Comparison of ENCODE assay signal across 8 mouse cellular contexts in the genomic region with DNA sequence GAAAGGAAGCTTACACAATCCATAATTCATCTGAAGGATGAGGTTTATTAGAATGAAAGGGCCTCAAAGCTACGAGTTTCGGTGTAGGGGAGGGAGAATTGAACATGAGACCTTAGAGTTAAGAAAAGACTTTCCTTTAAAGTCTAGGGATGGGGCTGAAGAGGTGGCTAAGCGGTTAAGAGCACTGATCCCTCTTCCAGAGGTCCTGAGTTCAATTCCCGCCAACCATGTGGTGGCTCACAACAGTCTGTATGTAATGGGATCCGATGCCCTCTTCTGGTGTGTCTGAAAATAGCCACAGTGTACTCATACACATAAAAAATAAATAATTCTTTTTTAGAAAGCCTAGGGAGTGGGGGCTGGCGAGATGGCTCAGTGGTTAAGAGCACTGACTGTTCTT. TPM values are rescaled to one million over a fixed set of nuclear protein-coding genes. Genes with fewer than 3 reads are reported as not detected.
DNase-seq lines count a peak whose midpoint lies in the region; ATAC-seq lines count a peak whose summit lies in the region.

No protein-coding gene starts in this region.

- no peak for DNase-seq in heart, postnatal 14 days
- peak; percentile 78 for DNase-seq in A20 (ENCODE audit: low read depth, low spot score)
- DNase-seq in cerebellum, postnatal 25 days: peak; percentile 42 to 58
- no peak for DNase-seq in layer of hippocampus, adult 11-12 months (ENCODE audit: low spot score)
- no peak for DNase-seq in layer of hippocampus, adult 9-10 months (ENCODE audit: low spot score)

- H3K36me3 ChIP-seq in heart, embryonic 11.5 days (ENCODE audit: control insufficient read depth, insufficient read depth, low read length): 0 out of 2 replicates have a peak, but pooled peaks cover 7% of the 10 kb centered on the region
- H3K36me3 ChIP-seq in intestine, embryonic 15.5 days: peaks cover 15% of the 10 kb centered on the region
- peaks cover 25% of the 10 kb centered on the region for H3K36me3 ChIP-seq in neural tube, embryonic 13.5 days

- 45% methylated on average over 6 of the region's 6 CpGs for WGBS in heart, embryonic 11.5 days (ENCODE audit: insufficient replicate concordance)
- 54% methylated on average over 6 of the region's 6 CpGs for WGBS in intestine, embryonic 15.5 days
- 46% methylated on average over 6 of the region's 6 CpGs for WGBS in neural tube, embryonic 13.5 days

- no peaks in the 10 kb centered on the region for H3K27me3 ChIP-seq in heart, embryonic 11.5 days (ENCODE audit: control insufficient read depth, insufficient read depth, low read length)
- no peaks in the 10 kb centered on the region for H3K27me3 ChIP-seq in intestine, embryonic 15.5 days (replicated peaks)
- no peaks in the 10 kb centered on the region for H3K27me3 ChIP-seq in neural tube, embryonic 13.5 days

- no peak for ATAC-seq in heart, embryonic 11.5 days (replicated peaks; ENCODE audit: insufficient number of reproducible peaks, low FRiP score, low TSS enrichment)
- ATAC-seq in intestine, embryonic 15.5 days: no peak
- no peak for ATAC-seq in neural tube, embryonic 13.5 days (ENCODE audit: low read depth)

- H3K4me1 ChIP-seq in heart, embryonic 11.5 days (ENCODE audit: control insufficient read depth, insufficient read depth, low read length): peaks cover 14% of the 10 kb centered on the region; the same call in 1 of the 2 replicates
- 0 out of 2 replicates have a peak, but pooled peaks cover 4% of the 10 kb centered on the region for H3K4me1 ChIP-seq in intestine, embryonic 15.5 days (replicated peaks)
- H3K4me1 ChIP-seq in neural tube, embryonic 13.5 days (replicated peaks): peaks cover 33% of the 10 kb centered on the region

- H3K4me3 ChIP-seq in heart, embryonic 11.5 days (ENCODE audit: low read depth, low read length): peak overlapping the region; percentile 83
- peak overlapping the region; percentile 81 for H3K4me3 ChIP-seq in intestine, embryonic 15.5 days (replicated peaks)
- peak overlapping the region; percentile 77 for H3K4me3 ChIP-seq in neural tube, embryonic 13.5 days

- peak overlapping the region; percentile 97 for H3K27ac ChIP-seq in heart, embryonic 11.5 days (ENCODE audit: low read depth, low read length)
- peak overlapping the region; percentile 99 for H3K27ac ChIP-seq in intestine, embryonic 15.5 days
- H3K27ac ChIP-seq in neural tube, embryonic 13.5 days (replicated peaks): peak overlapping the region; percentile 96

- intact Hi-C loops in heart, postnatal 14 days (cut with DNase I): no loop called here

- peak overlapping the region; percentile 92 for H3K9ac ChIP-seq in heart, embryonic 11.5 days (ENCODE audit: low read depth, low read length)
- peak overlapping the region; percentile 83 for H3K9ac ChIP-seq in intestine, embryonic 15.5 days
- peak overlapping the region; percentile 87 for H3K9ac ChIP-seq in neural tube, embryonic 13.5 days

- no peaks in the 10 kb centered on the region for H3K9me3 ChIP-seq in heart, embryonic 11.5 days (replicated peaks; ENCODE audit: control insufficient read depth, low read length)
- no peaks in the 10 kb centered on the region for H3K9me3 ChIP-seq in intestine, embryonic 15.5 days
- no peaks in the 10 kb centered on the region for H3K9me3 ChIP-seq in neural tube, embryonic 13.5 days

- H3K4me2 ChIP-seq in heart, embryonic 11.5 days: peak overlapping the region; percentile 89
- H3K4me2 ChIP-seq in intestine, embryonic 15.5 days (replicated peaks): peak overlapping the region; percentile 88
- H3K4me2 ChIP-seq in neural tube, embryonic 13.5 days: peak overlapping the region; percentile 95

RNA-seq across cellular contexts. Expression of a gene that starts 0.6 kb away (rescaled TPM):
- polyA plus RNA-seq in heart, embryonic 11.5 days (2014; fragmentation: Nextera tagmentation; extraction: Ambion mirVana): 67.6 and 68.1 TPM in 2 replicates
- 10 to 100 TPM; 50.9 to 59.9 TPM for total RNA-seq in heart, postnatal 14 days (2021)
- polyA plus RNA-seq in intestine, embryonic 15.5 days (2015; fragmentation: Nextera tagmentation; extraction: Ambion mirVana): 52.6 and 61.8 TPM in 2 replicates
- 81.4 and 82.2 TPM in 2 replicates for polyA plus RNA-seq in neural tube, embryonic 13.5 days (2015; fragmentation: Nextera tagmentation; extraction: Ambion mirVana)

RNA-seq across cellular contexts. Expression of a gene that starts 0.8 kb away (rescaled TPM):
- 0.86 TPM in 1 of 2 replicates, not detected in the other for polyA plus RNA-seq in heart, embryonic 11.5 days (2014; fragmentation: Nextera tagmentation; extraction: Ambion mirVana)
- total RNA-seq in heart, postnatal 14 days (2021): 10 to 100 TPM; 11.0 to 14.6 TPM
- polyA plus RNA-seq in intestine, embryonic 15.5 days (2015; fragmentation: Nextera tagmentation; extraction: Ambion mirVana): not detected in 2 replicates
- 0.17 TPM in 1 of 2 replicates, not detected in the other for polyA plus RNA-seq in neural tube, embryonic 13.5 days (2015; fragmentation: Nextera tagmentation; extraction: Ambion mirVana)

RNA-seq across cellular contexts. Expression of a gene that starts 1.0 kb away (rescaled TPM):
- 1.7 and 2.4 TPM in 2 replicates for polyA plus RNA-seq in heart, embryonic 11.5 days (2014; fragmentation: Nextera tagmentation; extraction: Ambion mirVana)
- total RNA-seq in heart, postnatal 14 days (2021): 1 to 10 TPM; 1.6 to 2.9 TPM
- 2.5 and 2.8 TPM in 2 replicates for polyA plus RNA-seq in intestine, embryonic 15.5 days (2015; fragmentation: Nextera tagmentation; extraction: Ambion mirVana)
- 6.1 and 7.3 TPM in 2 replicates for polyA plus RNA-seq in neural tube, embryonic 13.5 days (2015; fragmentation: Nextera tagmentation; extraction: Ambion mirVana)

RNA-seq across cellular contexts. Expression of a gene that starts 4.7 kb away (rescaled TPM):
- polyA plus RNA-seq in heart, embryonic 11.5 days (2014; fragmentation: Nextera tagmentation; extraction: Ambion mirVana): 111 and 129 TPM in 2 replicates
- total RNA-seq in heart, postnatal 14 days (2021): 100 to 1,000 TPM; 596 TPM
- 0.47 and 0.69 TPM in 2 replicates for polyA plus RNA-seq in intestine, embryonic 15.5 days (2015; fragmentation: Nextera tagmentation; extraction: Ambion mirVana)
- 0.73 and 1.7 TPM in 2 replicates for polyA plus RNA-seq in neural tube, embryonic 13.5 days (2015; fragmentation: Nextera tagmentation; extraction: Ambion mirVana)

RNA-seq across cellular contexts. Expression of a gene that starts 20.0 kb away (rescaled TPM):
- not detected in 2 replicates for polyA plus RNA-seq in heart, embryonic 11.5 days (2014; fragmentation: Nextera tagmentation; extraction: Ambion mirVana)
- total RNA-seq in heart, postnatal 14 days (2021): not detected
- polyA plus RNA-seq in intestine, embryonic 15.5 days (2015; fragmentation: Nextera tagmentation; extraction: Ambion mirVana): 0.72 TPM in 1 of 2 replicates, not detected in the other
- polyA plus RNA-seq in neural tube, embryonic 13.5 days (2015; fragmentation: Nextera tagmentation; extraction: Ambion mirVana): not detected in 2 replicates

Comparison
In these comparisons a context has a peak if more than half of its experiments do, and no peak if none do; other contexts are left out.
1. DNase-seq: peak in A20 (single experiment) and cerebellum, postnatal 25 days (2 of 2); none in heart, postnatal 14 days (0 of 2), layer of hippocampus, adult 11-12 months (single experiment) and layer of hippocampus, adult 9-10 months (single experiment).
2. Peak in every context shown above with its lines, with median percentiles within 50 percentile points of each other: H3K27ac ChIP-seq, H3K4me2 ChIP-seq, H3K4me3 ChIP-seq and H3K9ac ChIP-seq.